Mouse (Mus musculus): ENCODE results near the gene Wwp2.

DNA sequence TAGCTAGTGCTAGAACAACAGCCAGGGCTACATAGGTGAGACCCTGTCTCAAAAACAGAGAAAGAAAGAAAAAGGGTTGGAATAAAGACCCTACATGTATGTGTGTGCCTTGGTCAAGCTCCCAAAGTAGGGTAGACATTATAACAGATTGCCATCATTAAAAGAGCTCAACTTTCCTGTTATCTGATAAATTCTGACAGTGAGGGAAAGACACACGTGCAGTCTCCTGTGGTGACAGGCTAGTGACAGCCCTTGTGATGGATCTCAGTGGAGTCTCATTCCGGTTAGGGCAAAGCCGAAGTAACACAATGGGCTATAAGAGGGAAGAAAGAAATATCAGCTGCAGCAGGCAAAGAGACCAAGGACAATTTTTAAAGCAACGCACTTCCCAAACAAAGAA, 32.1 kb upstream of the Wwp2 start:
- TF ChIP-seq CTCF (IDR thresholded peaks at IDR 0.05; ENCODE audit: low read depth, low read length) (no peak), POLR2A (IDR thresholded peaks at IDR 0.05; ENCODE audit: extremely low read depth, insufficient read depth, low read length) (no peak)
